Mouse (Mus musculus) hindbrain, embryonic 14.5 days (tissue): Measurements from ENCODE around the gene Lingo3. TPM values are rescaled to one million over a fixed set of nuclear protein-coding genes. Genes with fewer than 3 reads are reported as not detected.
"Not testable (repeated sequence)": the region's sequence is repeated elsewhere in the genome, so short reads cannot be mapped to it uniquely, and the experiment has no call there.

Source experiments
- ATAC-seq: fragments of 200-750 bp; cut with Nextera tagmentation; 2 replicates; pipeline ENCODE4 v1.8.0; 2017; ENCODE audit warnings: moderate number of reproducible peaks, mild to moderate bottlenecking, moderate TSS enrichment, moderate library complexity; ENCODE audit not compliant: low FRiP score
- DNase-seq: peaks from one replicate; pipeline ENCODE4 v3.0.0-alpha.2; 2015; ENCODE audit warnings: low spot score
- H3K27ac ChIP-seq: fragments of 300-500 bp; sonication (generic); 2 replicates; pipeline ENCODE4 v1.5.1; 2014; ENCODE audit warnings: mild to moderate bottlenecking, moderate library complexity
- H3K27me3 ChIP-seq: fragments of 300-500 bp; sonication (generic); 2 replicates; pipeline ENCODE4 v1.6.1; 2014; ENCODE audit warnings: mild to moderate bottlenecking, low read length, mixed read lengths; ENCODE audit not compliant: control insufficient read depth, insufficient read depth
- H3K36me3 ChIP-seq: fragments of 300-500 bp; sonication (generic); replicated peaks from 2 replicates; pipeline ENCODE4 v1.6.1; 2014; ENCODE audit not compliant: control insufficient read depth, insufficient read depth
- H3K4me1 ChIP-seq: fragments of 300-500 bp; sonication (generic); replicated peaks from 2 replicates; pipeline ENCODE4 v1.6.1; 2014; ENCODE audit warnings: antibody characterized with exemption, low read length, mixed read lengths; ENCODE audit not compliant: control insufficient read depth, insufficient read depth
- H3K4me2 ChIP-seq: fragments of 300-500 bp; sonication (generic); replicated peaks from 2 replicates; pipeline ENCODE4 v1.6.1; 2014; ENCODE audit warnings: mild to moderate bottlenecking, moderate library complexity
- H3K4me3 ChIP-seq: fragments of 300-500 bp; sonication (generic); replicated peaks from 2 replicates; pipeline ENCODE4 v1.5.1; 2014; ENCODE audit warnings: mild to moderate bottlenecking, low read length
- H3K9ac ChIP-seq: fragments of 300-500 bp; sonication (generic); 2 replicates; pipeline ENCODE4 v1.6.1; 2014
- H3K9me3 ChIP-seq: fragments of 300-500 bp; sonication (generic); 2 replicates; pipeline ENCODE4 v1.6.1; 2016; ENCODE audit warnings: low read length; ENCODE audit not compliant: control insufficient read depth
- WGBS: fragments of 180-500 bp; shearing (Covaris S2); extraction: QIAGEN DNeasy Blood & Tissue Kit; methylation state at CpG from one replicate; pipeline ENCODE4 v1.1.7; 2014; 5-methylcytosine and 5-hydroxymethylcytosine counted together
- polyA plus RNA-seq: library from polyadenylated mRNA; unstranded; fragments of >200 nt; fragmentation: Nextera tagmentation; extraction: Ambion mirVana; gene quantifications from 2 replicates; pipeline ENCODE4 v1.2.1, GENCODE M21; 2014

Lingo3 gene
- polyA plus RNA-seq, 1 experiment from 2014 or later = 9.9 TPM

DNA sequence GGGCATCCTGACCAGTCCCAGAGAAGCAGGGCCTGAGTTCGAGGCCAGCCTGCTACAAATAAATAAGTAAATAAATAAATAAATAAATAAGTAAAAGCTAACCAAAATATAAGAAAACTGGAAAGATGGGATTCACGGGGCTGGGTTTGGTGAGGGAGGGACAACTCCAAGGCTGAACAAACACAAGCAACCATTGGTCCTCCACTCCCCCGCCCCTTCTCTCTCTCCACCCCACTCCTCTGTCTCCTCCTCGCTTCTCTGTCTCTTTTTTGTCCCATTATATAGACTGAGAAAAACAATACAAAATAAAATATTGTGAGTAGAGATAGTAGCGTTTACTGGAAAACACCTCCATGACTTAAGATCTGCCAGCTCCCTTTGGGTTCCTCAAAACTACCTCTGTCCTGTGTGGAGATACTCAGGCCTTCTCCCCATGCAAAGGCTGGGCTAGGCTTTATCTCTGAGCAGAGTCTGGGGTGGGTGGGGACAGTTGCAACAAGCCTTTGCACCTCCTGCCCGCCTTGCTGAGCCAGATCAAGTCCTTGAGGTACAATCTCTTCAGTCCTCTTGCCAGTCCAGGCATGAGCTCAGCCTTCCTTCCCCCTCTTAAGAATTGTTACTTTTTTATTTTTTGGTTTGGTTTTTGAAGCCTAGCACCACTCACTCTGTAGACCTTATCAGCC is 25.1 kb downstream of the Lingo3 start:
- no peaks in the 10 kb centered on the region for H3K27me3 ChIP-seq
- no peak for ATAC-seq
- no peaks in the 10 kb centered on the region for H3K4me1 ChIP-seq
- WGBS = 58% methylated on average over 6 of the region's 6 CpGs
- no peaks in the 10 kb centered on the region for H3K9me3 ChIP-seq
- H3K27ac ChIP-seq = no peak overlapping the region
- H3K36me3 ChIP-seq = no peaks in the 10 kb centered on the region
- no peak overlapping the region for H3K4me3 ChIP-seq
- no peak for DNase-seq
- no peak overlapping the region for H3K9ac ChIP-seq
- no peak overlapping the region for H3K4me2 ChIP-seq

DNA sequence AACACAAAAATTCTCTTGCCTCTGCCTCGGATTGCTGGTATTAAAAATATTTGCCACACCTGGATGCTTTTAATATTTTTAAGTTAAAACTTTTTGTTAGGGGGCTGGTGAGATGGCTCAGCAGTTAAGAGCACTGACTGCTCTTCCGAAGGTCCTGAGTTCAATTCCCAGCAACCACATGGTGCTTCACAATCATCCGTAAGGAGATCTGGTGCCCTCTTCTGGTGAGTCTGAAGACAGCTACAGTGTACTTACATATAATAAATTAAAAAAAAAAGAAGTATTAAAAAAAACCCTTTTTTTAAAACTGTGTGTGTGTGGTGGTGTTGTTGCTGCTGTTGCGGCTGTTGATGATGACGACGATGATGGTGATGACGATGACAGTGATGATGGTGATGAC is 25.9 kb downstream of the Lingo3 start:
- DNase-seq, H3K4me2 ChIP-seq, H3K4me1 ChIP-seq, H3K36me3 ChIP-seq, H3K27me3 ChIP-seq, H3K27ac ChIP-seq, H3K9ac ChIP-seq, H3K9me3 ChIP-seq, ATAC-seq, H3K4me3 ChIP-seq: not testable (repeated sequence)
- WGBS = 82% methylated on average over 7 of the region's 7 CpGs

GRCm38 (mm10) chr10:80817164-80817563 is 26.7 kb downstream of the Lingo3 start:
- Histone ChIP-seq H3K4me2 (no peak overlapping the region), H3K4me1 (no peaks in the 10 kb centered on the region), H3K9ac (no peak overlapping the region), H3K9me3 (no peaks in the 10 kb centered on the region), H3K27ac (no peak overlapping the region), H3K4me3 (no peak overlapping the region), H3K27me3 (no peaks in the 10 kb centered on the region), H3K36me3 (no peaks in the 10 kb centered on the region)
- DNase-seq (no peak), ATAC-seq (no peak)
- 80% methylated on average over 2 of the region's 2 CpGs for WGBS

- H3K4me2 ChIP-seq, H3K4me3 ChIP-seq, H3K4me1 ChIP-seq, H3K27ac ChIP-seq, ATAC-seq, H3K27me3 ChIP-seq, H3K9ac ChIP-seq, H3K9me3 ChIP-seq, DNase-seq, H3K36me3 ChIP-seq: not testable (repeated sequence)
- 82% methylated on average over 3 of the region's 3 CpGs for WGBS
Measured at GRCm38 (mm10) chr10:80816303-80816702, 27.5 kb downstream of the Lingo3 start.

DNA sequence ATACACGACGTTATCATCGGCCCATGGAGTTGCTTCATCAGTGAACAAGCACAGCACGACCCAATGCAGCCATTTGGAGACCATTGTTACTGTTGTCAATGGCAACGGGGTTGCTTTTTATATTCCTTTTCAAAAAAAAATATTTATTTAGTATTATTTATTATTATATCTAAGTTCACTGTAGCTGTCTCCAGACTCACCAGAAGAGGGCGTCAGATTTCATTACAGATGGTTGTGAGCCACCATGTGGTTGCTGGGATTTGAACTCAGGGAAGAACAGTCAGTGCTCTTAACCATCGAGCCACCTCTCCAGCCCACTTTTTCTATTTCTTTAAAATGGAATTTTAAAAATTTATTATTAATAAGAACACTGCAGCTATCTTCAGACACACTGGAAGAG is 29.0 kb downstream of the Lingo3 start:
- Histone ChIP-seq H3K9ac (no peak overlapping the region), H3K9me3 (no peaks in the 10 kb centered on the region), H3K36me3 (no peaks in the 10 kb centered on the region), H3K4me3 (no peak overlapping the region), H3K4me1 (no peaks in the 10 kb centered on the region), H3K27ac (no peak overlapping the region), H3K4me2 (no peak overlapping the region), H3K27me3 (peaks cover 7% of the 10 kb centered on the region)
- DNase-seq (no peak), ATAC-seq (no peak)
- 59% methylated on average over 7 of the region's 7 CpGs for WGBS

GRCm38 (mm10) chr10:80813366-80813765 is 30.5 kb downstream of the Lingo3 start, which contains the start of gene Jsrp1:
TSS of gene Jsrp1 (minus strand) at chr10:80813498.
- H3K9ac ChIP-seq = no peak within 1 kb of the TSS

GRCm38 (mm10) chr10:80812391-80813041 is 31.3 kb downstream of the Lingo3 start:
- Histone ChIP-seq H3K27ac (no peak overlapping the region), H3K36me3 (no peaks in the 10 kb centered on the region), H3K9me3 (no peaks in the 10 kb centered on the region), H3K4me1 (peaks cover 7% of the 10 kb centered on the region), H3K4me2 (no peak overlapping the region), H3K27me3 (peaks cover 18% of the 10 kb centered on the region), H3K4me3 (no peak overlapping the region), H3K9ac (no peak overlapping the region)
- no peak for ATAC-seq
- 63% methylated on average over 5 of the region's 5 CpGs for WGBS
- DNase-seq = no peak

More at GRCm38 (mm10) chr10:80813366-80813765, 30.5 kb downstream of the Lingo3 start, which contains the start of gene Jsrp1:
- Histone ChIP-seq H3K27ac (no peak within 1 kb of the TSS), H3K27me3 (peaks cover 18% of the 10 kb centered on the region), H3K36me3 (no peaks in the 10 kb centered on the region), H3K4me2 (no peak within 1 kb of the TSS), H3K4me1 (no peaks in the 10 kb centered on the region; the same call in 1 of the 2 replicates), H3K4me3 (no peak within 1 kb of the TSS), H3K9me3 (no peaks in the 10 kb centered on the region)
- WGBS = 78% methylated on average over 4 of the region's 4 CpGs
- no peak for ATAC-seq
- DNase-seq = no peak

- Histone ChIP-seq H3K36me3 (peaks cover 4% of the 10 kb centered on the region), H3K4me2 (no peak overlapping the region; the same call in 1 of the 2 replicates), H3K4me1 (peaks cover 16% of the 10 kb centered on the region), H3K4me3 (no peak overlapping the region), H3K27me3 (peaks cover 18% of the 10 kb centered on the region), H3K9ac (no peak overlapping the region), H3K27ac (no peak overlapping the region), H3K9me3 (no peaks in the 10 kb centered on the region)
- ATAC-seq = no peak
- 3% methylated on average over 20 of the region's 20 CpGs for WGBS
- DNase-seq = no peak
Measured at GRCm38 (mm10) chr10:80810084-80810483, 33.8 kb downstream of the Lingo3 start.

GRCm38 (mm10) chr10:80808985-80809632 is 34.7 kb downstream of the Lingo3 start:
- peak overlapping the region; percentile 23 for H3K4me2 ChIP-seq

More at GRCm38 (mm10) chr10:80808985-80809632, 34.7 kb downstream of the Lingo3 start:
- DNase-seq = no peak
- 4% methylated on average over 17 of the region's 18 CpGs for WGBS
- H3K9me3 ChIP-seq = no peaks in the 10 kb centered on the region
- 0 out of 2 replicates have a peak overlapping the region, but pooled peaks have one; percentile 1 for H3K4me3 ChIP-seq
- ATAC-seq = no peak
- peaks cover 18% of the 10 kb centered on the region for H3K27me3 ChIP-seq
- peaks cover 14% of the 10 kb centered on the region for H3K36me3 ChIP-seq
- peaks cover 16% of the 10 kb centered on the region for H3K4me1 ChIP-seq
- H3K9ac ChIP-seq = peak overlapping the region; percentile 0; the same call in 1 of the 2 replicates
- H3K27ac ChIP-seq = no peak overlapping the region
